Comparison of ENCODE assay signal across 8 mouse cellular contexts in the genomic region with DNA sequence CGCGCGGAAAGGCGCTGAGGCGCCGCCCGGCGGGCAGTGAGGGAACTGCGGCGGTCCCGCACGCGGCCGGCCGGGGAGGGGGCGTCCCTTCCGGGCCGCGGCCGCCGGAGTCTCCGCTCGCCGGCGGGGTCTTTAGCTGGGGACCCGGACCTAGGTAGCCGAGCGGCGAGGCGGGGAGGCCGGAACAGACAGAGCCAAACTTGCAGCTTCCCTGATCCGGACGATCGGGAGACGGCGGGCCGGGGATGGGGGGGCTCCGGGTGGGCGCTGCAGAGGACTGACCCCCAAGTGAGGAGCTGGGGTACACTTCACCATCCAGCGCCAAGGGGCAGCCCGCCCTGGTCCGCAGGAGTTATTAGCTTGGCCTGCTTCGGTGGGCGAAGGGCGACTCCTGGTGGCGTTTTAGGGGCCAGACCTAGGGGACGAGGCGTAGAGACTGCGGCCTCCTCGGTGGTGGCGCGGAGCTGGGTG. TPM values are rescaled to one million over a fixed set of nuclear protein-coding genes. Genes with fewer than 3 reads are reported as not detected.
A peak's percentile ranks its signal among the peaks of the same experiment; 100 is the strongest.
DNase-seq lines count a peak whose midpoint lies in the region; ATAC-seq and TF ChIP-seq lines count a peak whose summit lies in the region.

No protein-coding gene starts in this region.

- TF ChIP-seq POLR2A in ES-Bruce4 (IDR thresholded peaks at IDR 0.05; ENCODE audit: insufficient read depth, low read length), result no peak

- H3K27me3 ChIP-seq in ES-Bruce4 (ENCODE audit: control insufficient read depth, insufficient read depth, low read length, poor library complexity, severe bottlenecking), result no peaks in the 10 kb centered on the region
- 0 out of 2 replicates have a peak, but pooled peaks cover 2% of the 10 kb centered on the region for H3K27me3 ChIP-seq in forebrain, embryonic 14.5 days (replicated peaks; ENCODE audit: control insufficient read depth, insufficient read depth, low read length)
- peaks cover 2% of the 10 kb centered on the region; the same call in 1 of the 2 replicates for H3K27me3 ChIP-seq in neural tube, embryonic 15.5 days (replicated peaks)

- peak; percentile 81 for TF ChIP-seq CTCF in ES-Bruce4 (IDR thresholded peaks at IDR 0.05; ENCODE audit: low read depth, low read length)

- intact Hi-C loops in heart, postnatal 14 days (cut with DNase I), result loop anchor here (1.0 to 5.0 kb wide), 6 partner anchors 156 to 618 kb away; no protein-coding TSS in a partner anchor

- H3K36me3 ChIP-seq in ES-Bruce4 (ENCODE audit: control insufficient read depth, insufficient read depth, low read length, poor library complexity, severe bottlenecking), result no peaks in the 10 kb centered on the region
- H3K36me3 ChIP-seq in forebrain, embryonic 14.5 days (ENCODE audit: control insufficient read depth, insufficient read depth, low read length), result no peaks in the 10 kb centered on the region
- H3K36me3 ChIP-seq in neural tube, embryonic 15.5 days, result no peaks in the 10 kb centered on the region

- peak overlapping the region; percentile 89 for H3K9ac ChIP-seq in ES-Bruce4 (ENCODE audit: low read depth, poor library complexity, severe bottlenecking)
- H3K9ac ChIP-seq in forebrain, embryonic 14.5 days (ENCODE audit: low read length), result peak overlapping the region; percentile 90
- peak overlapping the region; percentile 88 for H3K9ac ChIP-seq in neural tube, embryonic 15.5 days (replicated peaks)

- peak; percentile 92 for DNase-seq in forebrain, embryonic 14.5 days (ENCODE audit: low spot score)
- DNase-seq in heart, postnatal 14 days, result peak; percentile 85 to 90
- peak; percentile 90 for DNase-seq in layer of hippocampus, adult 11-12 months (ENCODE audit: low spot score)
- DNase-seq in lung, adult 18-20 months, result peak; percentile 78 to 82
- peak; percentile 92 for DNase-seq in testis, postnatal 10 days (ENCODE audit: low spot score)

- peak overlapping the region; percentile 50 for H3K4me3 ChIP-seq in ES-Bruce4 (ENCODE audit: low read depth, low read length)
- peak overlapping the region; percentile 64 for H3K4me3 ChIP-seq in forebrain, embryonic 14.5 days (ENCODE audit: low read depth, low read length)
- peak overlapping the region; percentile 60 for H3K4me3 ChIP-seq in neural tube, embryonic 15.5 days (replicated peaks)

- under 1% methylated on average over 45 of the region's 52 CpGs for WGBS in forebrain, embryonic 14.5 days
- WGBS in neural tube, embryonic 15.5 days, result under 1% methylated on average over 37 of the region's 52 CpGs

- H3K9me3 ChIP-seq in ES-Bruce4 (replicated peaks; ENCODE audit: control insufficient read depth, insufficient read depth, low read length, poor library complexity, severe bottlenecking), result no peaks in the 10 kb centered on the region
- H3K9me3 ChIP-seq in forebrain, embryonic 14.5 days (replicated peaks; ENCODE audit: control insufficient read depth, low read length), result no peaks in the 10 kb centered on the region
- no peaks in the 10 kb centered on the region for H3K9me3 ChIP-seq in neural tube, embryonic 15.5 days (replicated peaks)

- peaks cover 1% of the 10 kb centered on the region for H3K4me1 ChIP-seq in ES-Bruce4 (ENCODE audit: control insufficient read depth, insufficient read depth, low read length)
- no peaks in the 10 kb centered on the region for H3K4me1 ChIP-seq in forebrain, embryonic 14.5 days (ENCODE audit: control insufficient read depth, insufficient read depth, low read length)
- peaks cover 28% of the 10 kb centered on the region for H3K4me1 ChIP-seq in neural tube, embryonic 15.5 days

- peak; percentile 46 for ATAC-seq in cerebellum, adult (ENCODE audit: insufficient number of reproducible peaks, low FRiP score, low TSS enrichment)
- peak; percentile 94 for ATAC-seq in forebrain, embryonic 14.5 days
- ATAC-seq in neural tube, embryonic 15.5 days (ENCODE audit: low FRiP score), result peak; percentile 93

- no peak overlapping the region for H3K27ac ChIP-seq in ES-Bruce4 (ENCODE audit: insufficient read depth, low read length)
- no peak overlapping the region for H3K27ac ChIP-seq in forebrain, embryonic 14.5 days (ENCODE audit: low read depth, low read length)
- peak overlapping the region; percentile 79 for H3K27ac ChIP-seq in neural tube, embryonic 15.5 days (replicated peaks)

- H3K4me2 ChIP-seq in forebrain, embryonic 14.5 days (ENCODE audit: low read length), result peak overlapping the region; percentile 99
- peak overlapping the region; percentile 96 for H3K4me2 ChIP-seq in neural tube, embryonic 15.5 days

- TF ChIP-seq EP300 in ES-Bruce4 (IDR thresholded peaks at IDR 0.05; ENCODE audit: insufficient read depth, low read depth, low read length), result no peak

RNA-seq across cellular contexts. Expression of gene Grik4, which starts 0.3 kb away (rescaled TPM):
- polyA plus RNA-seq in ES-Bruce4 (2011; ENCODE audit: insufficient read depth, insufficient read length, low read depth, missing spikeins), result 0.75 and 1.0 TPM in 2 replicates
- polyA plus RNA-seq in forebrain, embryonic 14.5 days (2014; fragmentation: Nextera tagmentation; extraction: Ambion mirVana), result 1.4 and 1.9 TPM in 2 replicates
- not detected for total RNA-seq in heart, postnatal 14 days (2021)
- 10.1 and 12.3 TPM in 2 replicates for polyA plus RNA-seq in neural tube, embryonic 15.5 days (2015; fragmentation: Nextera tagmentation; extraction: Ambion mirVana)
